In genomic region chr4:107367567-107368314, GRCm38 (mm10) we compare ENCODE assay signal across 7 mouse cellular contexts. TPM values are rescaled to one million over a fixed set of nuclear protein-coding genes. Genes with fewer than 3 reads are reported as not detected.
DNase-seq lines count a peak whose midpoint lies in the region; ATAC-seq lines count a peak whose summit lies in the region.

Gene Ndc1, plus strand, starts transcription at chr4:107367784.

- H3K4me1 ChIP-seq in embryonic facial prominence, embryonic 11.5 days (ENCODE audit: control insufficient read depth, insufficient read depth, low read length) = no peaks in the 10 kb centered on the region; the same call in 1 of the 2 replicates
- no peaks in the 10 kb centered on the region for H3K4me1 ChIP-seq in limb, embryonic 11.5 days (ENCODE audit: control insufficient read depth, insufficient read depth, low read length)
- H3K4me1 ChIP-seq in midbrain, embryonic 14.5 days (ENCODE audit: control insufficient read depth, insufficient read depth, low read length) = peaks cover 5% of the 10 kb centered on the region; the same call in 1 of the 2 replicates

- WGBS in embryonic facial prominence, embryonic 11.5 days = under 1% methylated on average over 49 of the region's 51 CpGs
- WGBS in limb, embryonic 11.5 days = under 1% methylated on average over 51 of the region's 51 CpGs
- under 1% methylated on average over 51 of the region's 51 CpGs for WGBS in midbrain, embryonic 14.5 days

- H3K27me3 ChIP-seq in embryonic facial prominence, embryonic 11.5 days (ENCODE audit: control insufficient read depth, insufficient read depth, low read length) = no peaks in the 10 kb centered on the region
- H3K27me3 ChIP-seq in limb, embryonic 11.5 days (ENCODE audit: control insufficient read depth, insufficient read depth, low read length) = no peaks in the 10 kb centered on the region
- H3K27me3 ChIP-seq in midbrain, embryonic 14.5 days (ENCODE audit: control insufficient read depth, insufficient read depth, low read length) = no peaks in the 10 kb centered on the region

- DNase-seq in adrenal gland, postnatal 14 days = peak; percentile 91
- DNase-seq in embryonic facial prominence, embryonic 11.5 days (ENCODE audit: low spot score) = peak; percentile 95
- peak; percentile 99 for DNase-seq in heart, adult 11 months
- peak; percentile 91 for DNase-seq in kidney, adult 18-20 months
- DNase-seq in limb, embryonic 11.5 days (ENCODE audit: low spot score) = peak; percentile 90
- DNase-seq in midbrain, embryonic 14.5 days = peak; percentile 95
- DNase-seq in spleen, adult 18-20 months = peak; percentile 70 to 83

- no peaks in the 10 kb centered on the region; the same call in 1 of the 2 replicates for H3K36me3 ChIP-seq in embryonic facial prominence, embryonic 11.5 days (replicated peaks; ENCODE audit: control insufficient read depth, insufficient read depth, low read depth, low read length)
- H3K36me3 ChIP-seq in limb, embryonic 11.5 days (ENCODE audit: control insufficient read depth, insufficient read depth, low read length) = peaks cover 10% of the 10 kb centered on the region
- H3K36me3 ChIP-seq in midbrain, embryonic 14.5 days (ENCODE audit: control insufficient read depth, insufficient read depth, low read length) = peaks cover 17% of the 10 kb centered on the region

- H3K4me3 ChIP-seq in embryonic facial prominence, embryonic 11.5 days (ENCODE audit: low read depth, low read length) = peak within 1 kb of the TSS; percentile 88
- peak within 1 kb of the TSS; percentile 76 for H3K4me3 ChIP-seq in limb, embryonic 11.5 days (ENCODE audit: low read depth, low read length)
- peak within 1 kb of the TSS; percentile 71 for H3K4me3 ChIP-seq in midbrain, embryonic 14.5 days (replicated peaks; ENCODE audit: low read depth, low read length)

- H3K4me2 ChIP-seq in embryonic facial prominence, embryonic 11.5 days (ENCODE audit: low read depth, low read length) = peak within 1 kb of the TSS; percentile 70
- H3K4me2 ChIP-seq in limb, embryonic 11.5 days (ENCODE audit: low read depth, severe bottlenecking) = peak within 1 kb of the TSS; percentile 69
- H3K4me2 ChIP-seq in midbrain, embryonic 14.5 days (ENCODE audit: low read length) = peak within 1 kb of the TSS; percentile 69

- H3K9me3 ChIP-seq in embryonic facial prominence, embryonic 11.5 days (replicated peaks; ENCODE audit: control insufficient read depth, low read length) = no peaks in the 10 kb centered on the region
- H3K9me3 ChIP-seq in limb, embryonic 11.5 days (ENCODE audit: control insufficient read depth, low read length) = no peaks in the 10 kb centered on the region
- no peaks in the 10 kb centered on the region for H3K9me3 ChIP-seq in midbrain, embryonic 14.5 days (ENCODE audit: control insufficient read depth, low read length)

- ATAC-seq in embryonic facial prominence, embryonic 11.5 days (replicated peaks; ENCODE audit: insufficient number of reproducible peaks, low FRiP score, low TSS enrichment, low read depth) = peak; percentile 96
- ATAC-seq in limb, embryonic 11.5 days (ENCODE audit: insufficient number of reproducible peaks, low FRiP score, low TSS enrichment, low read depth) = peak; percentile 95
- peak; percentile 97 for ATAC-seq in midbrain, embryonic 14.5 days (ENCODE audit: low FRiP score, low TSS enrichment)

- H3K9ac ChIP-seq in embryonic facial prominence, embryonic 11.5 days (replicated peaks; ENCODE audit: low read length) = peak within 1 kb of the TSS; percentile 83
- peak within 1 kb of the TSS; percentile 86 for H3K9ac ChIP-seq in limb, embryonic 11.5 days (ENCODE audit: low read length)
- H3K9ac ChIP-seq in midbrain, embryonic 14.5 days (replicated peaks; ENCODE audit: low read length) = peak within 1 kb of the TSS; percentile 79

- peak within 1 kb of the TSS; percentile 81 for H3K27ac ChIP-seq in embryonic facial prominence, embryonic 11.5 days (replicated peaks; ENCODE audit: low read depth, low read length)
- H3K27ac ChIP-seq in limb, embryonic 11.5 days (replicated peaks; ENCODE audit: low read depth, low read length) = peak within 1 kb of the TSS; percentile 88
- peak within 1 kb of the TSS; percentile 91 for H3K27ac ChIP-seq in midbrain, embryonic 14.5 days (replicated peaks; ENCODE audit: low read depth, low read length)

RNA-seq across cellular contexts. Expression of gene Ndc1, which starts in this region (rescaled TPM):
- 15.1 and 15.9 TPM in 2 replicates for total RNA-seq in adrenal gland, postnatal 14 days (2021)
- polyA plus RNA-seq in embryonic facial prominence, embryonic 11.5 days (2014; fragmentation: Nextera tagmentation; extraction: Ambion mirVana) = 56.0 and 61.7 TPM in 2 replicates
- 52.2 and 52.9 TPM in 2 replicates for polyA plus RNA-seq in limb, embryonic 11.5 days (2014; fragmentation: Nextera tagmentation; extraction: Ambion mirVana)
- 16.5 and 23.2 TPM in 2 replicates for polyA plus RNA-seq in midbrain, embryonic 14.5 days (2014; fragmentation: Nextera tagmentation; extraction: Ambion mirVana)

Comparison
In these comparisons a context has a peak if more than half of its experiments do, and no peak if none do; other contexts are left out.
1. Peak in every context shown above with its lines: DNase-seq, ATAC-seq, H3K4me3 ChIP-seq and H3K27ac ChIP-seq.